Mouse (Mus musculus) left cerebral cortex, postnatal 36 days (tissue): ENCODE results near the gene Mapk10. TPM values are rescaled to one million over a fixed set of nuclear protein-coding genes. Genes with fewer than 3 reads are reported as not detected.
A peak's percentile ranks its signal among the peaks of the same experiment; 100 is the strongest.
"Not testable (repeated sequence)": the region's sequence is repeated elsewhere in the genome, so short reads cannot be mapped to it uniquely, and the experiment has no call there.

Source experiments
- DNase-seq, 2 experiments: peaks; one replicate each; pipeline ENCODE4 v3.0.0; 2021 to 2022; ENCODE audit warnings: low spot score in 2 of 2, mixed read lengths in 1 of 2
- intact Hi-C: fragments of 180-260 bp; cut with DNase I; formaldehyde crosslinking; loops from one replicate; pipeline ENCODE4 v1.15.1; 2025
- total RNA-seq, 2 experiments: library from RNA; stranded (reverse); gene quantifications; 2 replicates each; pipeline ENCODE4 v1.2.3; 2021

The Mapk10 gene
- total RNA-seq, 2 experiments from 2014 or later, result 443 to 506 TPM

DNA sequence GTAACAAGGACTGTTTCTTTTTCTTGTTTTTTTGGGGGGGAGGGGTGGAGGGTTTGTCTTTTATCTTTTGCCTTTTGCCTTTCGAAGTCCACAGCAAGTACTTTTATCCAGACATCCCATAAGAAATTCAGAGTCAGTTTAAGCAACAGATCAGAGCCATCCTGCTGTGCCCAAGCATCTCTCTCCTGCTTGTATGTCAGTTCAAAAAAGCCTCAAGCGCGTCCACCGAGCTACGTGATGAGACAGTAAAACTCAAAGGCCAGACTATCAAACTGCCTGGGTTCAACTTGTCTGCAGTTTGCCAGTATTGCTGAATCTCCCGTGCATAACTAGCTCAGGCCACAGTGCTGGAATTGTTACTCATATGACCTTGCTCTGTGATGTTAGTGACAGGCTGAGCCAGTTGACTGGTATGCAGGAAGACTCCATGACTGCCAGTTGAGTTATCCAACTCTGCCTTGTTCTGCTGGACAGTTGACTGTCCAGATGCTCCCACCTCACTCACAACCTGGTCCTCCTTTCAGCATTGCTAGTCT lies 311.4 kb downstream of the Mapk10 start:
- intact Hi-C loops, result no loop called here
- no peak for DNase-seq

DNA sequence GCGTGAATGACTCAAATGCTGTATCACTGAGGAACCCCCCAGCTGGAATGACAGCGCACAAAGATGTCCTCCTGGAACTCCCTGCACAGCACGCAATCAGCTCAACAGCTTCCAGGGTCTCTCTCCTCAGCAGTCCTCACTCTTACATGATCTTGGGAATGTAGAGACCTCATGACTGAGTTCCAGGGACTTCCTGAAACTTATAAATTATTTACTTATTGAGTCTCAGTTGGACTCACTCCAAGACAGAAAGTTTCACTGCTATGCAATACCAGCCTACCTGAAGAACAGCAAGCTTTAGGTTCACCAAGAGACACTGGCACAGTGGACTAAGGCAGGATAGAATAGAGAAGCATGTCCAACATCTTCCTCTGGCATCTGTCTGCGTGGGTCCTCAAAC lies 312.8 kb downstream of the Mapk10 start:
- no peak for DNase-seq
- intact Hi-C loops, result no loop called here

GRCm38 (mm10) chr5:102892226-102892625 lies 318.9 kb downstream of the Mapk10 start:
- intact Hi-C loops, result no loop called here
- no peak for DNase-seq

GRCm38 (mm10) chr5:102889163-102889488 lies 322.0 kb downstream of the Mapk10 start:
- intact Hi-C loops, result no loop called here
- DNase-seq, result no peak

DNA sequence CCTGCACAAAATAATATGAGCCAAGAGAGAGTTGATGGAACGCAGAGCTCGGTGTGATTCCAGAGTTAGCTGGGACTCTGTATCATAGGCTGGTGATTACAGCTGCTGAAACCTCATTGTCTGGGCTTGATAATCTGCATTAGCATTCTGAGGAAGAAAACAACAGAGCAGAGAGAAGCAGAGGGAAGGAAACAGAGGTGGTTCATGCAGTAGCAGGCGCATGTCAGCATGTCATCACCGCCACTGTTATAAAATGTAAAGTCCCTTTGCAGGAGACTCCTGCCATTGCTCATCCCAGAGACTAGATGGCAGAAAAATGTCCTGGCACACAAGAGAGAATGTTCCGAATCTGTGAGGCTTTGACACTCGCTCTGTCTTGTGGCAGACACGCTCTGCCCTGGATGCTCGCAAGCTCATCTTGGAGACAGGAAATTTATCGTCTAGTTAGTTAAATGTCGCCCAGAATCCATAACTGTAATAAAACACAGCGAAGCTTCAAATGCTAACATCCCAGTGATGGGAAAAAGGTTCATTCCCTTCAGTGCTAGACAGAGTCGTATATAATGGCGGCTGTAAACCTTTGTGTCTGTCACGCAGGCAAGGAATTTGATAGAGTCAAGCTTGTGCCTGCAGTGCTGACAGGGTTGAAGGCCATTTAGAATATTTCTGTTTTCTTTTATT lies 322.5 kb downstream of the Mapk10 start:
- intact Hi-C loops, result no loop called here
- DNase-seq, result no peak

- DNase-seq, result no peak
- intact Hi-C loops, result loop anchor here (10.0 kb wide), 1 partner anchor 731 kb away; no protein-coding TSS in a partner anchor
These were observed 335.5 kb downstream of the Mapk10 start for GRCm38 (mm10) chr5:102875628-102876027.

DNA sequence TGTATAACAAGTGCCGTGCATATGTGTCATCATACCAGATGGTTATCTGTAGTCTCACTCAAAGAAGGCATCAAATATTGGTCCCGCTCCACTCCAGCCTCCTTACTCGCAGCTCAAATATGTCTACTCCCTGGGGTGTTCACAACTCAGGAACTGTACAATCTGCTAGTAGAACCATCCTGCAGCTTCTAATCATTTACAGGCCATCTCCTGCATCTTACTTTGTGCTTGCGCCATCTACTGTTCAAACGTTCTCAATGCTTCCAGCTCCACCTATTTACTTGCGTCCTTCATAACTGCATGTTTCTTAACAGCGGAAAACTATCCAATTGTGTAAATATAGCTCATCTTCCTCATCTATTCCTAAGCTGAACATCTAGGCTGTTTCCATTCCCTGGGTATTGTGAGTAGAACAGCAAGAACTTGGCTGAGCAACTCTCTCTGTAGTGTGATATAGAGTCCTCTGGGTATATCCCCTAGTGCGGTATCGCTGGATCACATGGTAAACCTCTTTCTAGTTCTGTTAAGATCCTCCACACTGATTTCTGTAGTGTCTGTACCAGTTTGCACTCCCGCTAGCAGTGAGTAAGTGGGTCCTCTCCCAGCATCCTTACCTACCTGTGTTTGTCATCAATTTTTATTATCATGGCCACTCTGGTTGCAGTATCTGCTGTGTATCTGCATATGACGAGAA lies 336.4 kb downstream of the Mapk10 start:
- DNase-seq, result peak in 1 of 2 experiments; percentile 53
- intact Hi-C loops, result loop anchor here (5.0 to 10.0 kb wide), 2 partner anchors 172 to 730 kb away; no protein-coding TSS in a partner anchor

GRCm38 (mm10) chr5:102872996-102873395 lies 338.1 kb downstream of the Mapk10 start:
- intact Hi-C loops, result loop anchor here (5.0 to 10.0 kb wide), 2 partner anchors 171 to 728 kb away; no protein-coding TSS in a partner anchor
- DNase-seq, result not testable (repeated sequence)

- no peak for DNase-seq
- intact Hi-C loops, result no loop called here
These were observed 342.9 kb downstream of the Mapk10 start for GRCm38 (mm10) chr5:102868196-102868595.

GRCm38 (mm10) chr5:102859749-102860148 lies 351.4 kb downstream of the Mapk10 start:
- DNase-seq, result no peak
- intact Hi-C loops, result no loop called here

DNA sequence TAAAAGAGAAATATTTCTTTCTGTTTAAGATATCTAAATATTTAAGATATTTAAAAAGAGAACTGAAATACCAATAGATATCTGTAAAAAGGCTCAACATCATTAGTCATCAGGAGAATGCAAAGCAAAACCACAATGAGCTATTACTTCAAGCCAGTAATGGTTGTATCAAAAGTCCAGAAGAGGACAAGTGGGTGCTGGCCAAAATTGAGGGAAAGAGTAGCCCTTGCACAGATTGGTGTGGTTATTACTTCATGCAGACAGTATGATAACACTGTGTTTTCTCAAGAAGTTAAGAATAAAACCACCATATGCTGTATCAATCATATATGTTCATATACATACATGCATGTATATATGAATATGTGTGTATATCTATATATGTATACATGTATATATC lies 353.1 kb downstream of the Mapk10 start:
- no peak for DNase-seq

More for the DNA sequence above, 353.1 kb downstream of the Mapk10 start:
- intact Hi-C loops, result no loop called here

Other genes with a start within 250 kb of the Mapk10 start
- 10 to 100 TPM in 1 of 2 experiments, 1 to 10 TPM in 1; 8.3 to 11.6 TPM for gene Ptpn13, start 213.9 kb upstream of the Mapk10 start, total RNA-seq